Mouse (Mus musculus): ENCODE results near the gene Tm7sf3.

DNA sequence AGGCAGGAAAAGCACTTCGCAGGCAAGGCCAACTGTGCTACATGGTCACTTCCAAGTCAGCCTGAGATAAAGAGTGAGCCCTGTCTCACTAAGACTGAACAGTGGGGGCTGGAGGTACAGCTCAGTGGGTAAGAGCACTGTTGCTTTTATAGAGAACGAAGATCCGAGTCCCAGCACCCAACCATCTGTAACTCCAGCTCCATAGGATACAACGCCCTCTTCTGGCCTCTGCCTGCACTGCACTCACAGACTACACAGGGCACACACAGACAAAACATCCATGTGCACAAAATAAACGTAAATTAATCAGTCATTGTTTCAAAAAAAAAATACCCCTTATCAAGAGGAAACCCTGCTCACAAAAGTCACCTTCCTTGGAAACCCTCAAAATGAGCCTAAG, 28.7 kb downstream of the Tm7sf3 start:
- TF ChIP-seq CTCF (IDR thresholded peaks at IDR 0.05; ENCODE audit: borderline replicate concordance, insufficient read depth, low read length) = no peak
- TF ChIP-seq POLR2A (IDR thresholded peaks at IDR 0.05; ENCODE audit: low read depth, low read length) = no peak

All from embryonic fibroblast, embryonic 13.5 days (primary cell).